Mouse (Mus musculus): ENCODE results near the gene Ptprm.

DNA sequence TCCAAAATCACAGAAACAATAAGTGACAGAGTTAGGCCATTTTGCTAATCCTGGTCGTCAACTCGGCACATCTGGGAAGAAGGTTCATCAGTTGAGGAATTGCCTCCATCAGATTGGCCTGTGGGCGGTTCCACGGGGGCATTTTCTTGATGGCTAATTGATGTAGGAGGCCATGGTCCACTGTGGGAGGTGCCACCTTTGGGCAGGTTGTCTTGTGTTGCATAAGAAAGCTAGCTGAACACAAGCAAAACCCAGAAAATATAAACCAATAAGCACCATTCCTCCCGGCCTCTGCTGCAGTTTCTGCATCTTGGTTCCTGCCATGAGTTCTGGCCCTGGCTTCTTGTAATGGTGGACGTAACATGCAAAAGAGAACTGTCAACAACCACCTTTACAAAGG lies 358.2 kb downstream of the Ptprm start:
- TF ChIP-seq ZNF384 (IDR thresholded peaks at IDR 0.05; ENCODE audit: low read depth, low read length) (no peak), ZC3H11A (IDR thresholded peaks at IDR 0.05; ENCODE audit: low read depth, low read length) (no peak), TAL1 (IDR thresholded peaks at IDR 0.05; ENCODE audit: low read length) (no peak), CTCF (IDR thresholded peaks at IDR 0.05 in 2 of 3, conservative IDR thresholded peaks at IDR 0.05 in 1 of 3; ENCODE audit: control insufficient read depth in 1 of 3, insufficient read depth in 1 of 3, low read depth in 2 of 3, low read length in 3 of 3, poor library complexity in 1 of 3, severe bottlenecking in 1 of 3) (no peak), EP300 (IDR thresholded peaks at IDR 0.05; ENCODE audit: low read depth in 1 of 2, low read length in 2 of 2) (no peak), POLR2A (IDR thresholded peaks at IDR 0.05; ENCODE audit: control insufficient read depth in 1 of 2, insufficient read depth in 1 of 2, low read depth in 1 of 2, low read length in 2 of 2, poor library complexity in 1 of 2) (no peak), NRF1 (IDR thresholded peaks at IDR 0.05; ENCODE audit: insufficient read depth, low read depth, low read length, poor library complexity, severe bottlenecking) (no peak), ZMIZ1 (IDR thresholded peaks at IDR 0.05; ENCODE audit: low read depth, low read length) (no peak)
